Mouse (Mus musculus) kidney, postnatal 25 days (tissue): ENCODE results near the gene Ppp3cb.

Source experiments
- DNase-seq, 2 experiments: peaks; one replicate each; pipeline ENCODE4 v3.0.0; 2021; ENCODE audit warnings: mixed read lengths in 2 of 2

Gene Ppp3cb

GRCm38 (mm10) chr14:20546415-20546814 is at the start of gene Ppp3cb:
Gene Ppp3cb (minus strand): TSS chr14:20546573.
- DNase-seq, result peak; percentile 86 to 94

- no peak for DNase-seq
These were observed 49.4 kb upstream of the Ppp3cb start for GRCm38 (mm10) chr14:20595781-20596180.

GRCm38 (mm10) chr14:20587458-20587857 is 41.1 kb upstream of the Ppp3cb start:
- DNase-seq, result no peak

- DNase-seq, result peak in 1 of 2 experiments; percentile 13
These were observed 32.5 kb upstream of the Ppp3cb start for GRCm38 (mm10) chr14:20578822-20579407.

- DNase-seq, result peak; percentile 65 to 86
These were observed 29.8 kb upstream of the Ppp3cb start for GRCm38 (mm10) chr14:20576179-20576578.

- DNase-seq, result peak; percentile 6 to 60
These were observed 26.8 kb upstream of the Ppp3cb start for GRCm38 (mm10) chr14:20573196-20573595.

GRCm38 (mm10) chr14:20565256-20566021 is 19.1 kb upstream of the Ppp3cb start:
- DNase-seq, result no peak

GRCm38 (mm10) chr14:20564692-20565091 is 18.3 kb upstream of the Ppp3cb start:
- DNase-seq, result peak; percentile 31 to 49

- DNase-seq, result no peak
These were observed 15.5 kb upstream of the Ppp3cb start for GRCm38 (mm10) chr14:20561897-20562296.

GRCm38 (mm10) chr14:20550136-20550535 is 3.8 kb upstream of the Ppp3cb start:
- DNase-seq, result peak in 1 of 2 experiments; percentile 49

- peak; percentile 89 to 97 for DNase-seq
These were observed 643 bp downstream of the Ppp3cb start for GRCm38 (mm10) chr14:20545529-20546331.

GRCm38 (mm10) chr14:20544467-20545411 is 1.6 kb downstream of the Ppp3cb start:
- no peak for DNase-seq

- no peak for DNase-seq
These were observed 16.7 kb downstream of the Ppp3cb start for GRCm38 (mm10) chr14:20529643-20530042.

GRCm38 (mm10) chr14:20520179-20520578 is 26.2 kb downstream of the Ppp3cb start:
- no peak for DNase-seq

GRCm38 (mm10) chr14:20508424-20508823 is 37.9 kb downstream of the Ppp3cb start:
- peak in 1 of 2 experiments; percentile 34 for DNase-seq

GRCm38 (mm10) chr14:20502966-20503365 is 43.4 kb downstream of the Ppp3cb start:
- DNase-seq, result no peak

- DNase-seq, result no peak
These were observed 46.4 kb downstream of the Ppp3cb start for GRCm38 (mm10) chr14:20499982-20500381.

GRCm38 (mm10) chr14:20496603-20497002 is 49.8 kb downstream of the Ppp3cb start, which contains the start of gene Mss51:
Gene Mss51 (minus strand): TSS chr14:20496901.
- no peak for DNase-seq

- no peak for DNase-seq
These were observed 60.3 kb downstream of the Ppp3cb start for GRCm38 (mm10) chr14:20486031-20486430.

- no peak for DNase-seq
These were observed 64.2 kb downstream of the Ppp3cb start for GRCm38 (mm10) chr14:20482051-20482751.

GRCm38 (mm10) chr14:20481211-20481610 is 65.2 kb downstream of the Ppp3cb start:
- DNase-seq, result peak in 1 of 2 experiments; percentile 20
